Mouse (Mus musculus) embryo, embryonic 9.5 days (tissue): ENCODE results near the gene Gm45799.
A peak's percentile ranks its signal among the peaks of the same experiment; 100 is the strongest.

Experiments used
- DNase-seq: peaks from one replicate; pipeline ENCODE4 v3.0.0-alpha.2; 2017; ENCODE audit errors: extremely low spot score

Gm45799 gene

GRCm38 (mm10) chr7:105640233-105640893 lies at the start of gene Gm45799, which contains the start of gene Arfip2:
Gm45799 (plus strand) TSS chr7:105640552.
Arfip2 (minus strand) TSS chr7:105640416.
- peak; percentile 95 for DNase-seq

GRCm38 (mm10) chr7:105602860-105603623 lies 37.3 kb upstream of the Gm45799 start:
- peak; percentile 58 for DNase-seq

GRCm38 (mm10) chr7:105608467-105608866 lies 31.9 kb upstream of the Gm45799 start:
- no peak for DNase-seq

GRCm38 (mm10) chr7:105611767-105612166 lies 28.6 kb upstream of the Gm45799 start:
- no peak for DNase-seq

GRCm38 (mm10) chr7:105614400-105614799 lies 26.0 kb upstream of the Gm45799 start:
- DNase-seq: no peak

- DNase-seq: no peak
Observed at GRCm38 (mm10) chr7:105615720-105616119, 24.6 kb upstream of the Gm45799 start.

GRCm38 (mm10) chr7:105616561-105616960 lies 23.8 kb upstream of the Gm45799 start:
- DNase-seq: no peak

GRCm38 (mm10) chr7:105617810-105618209 lies 22.5 kb upstream of the Gm45799 start:
- no peak for DNase-seq

- DNase-seq: no peak
Observed at GRCm38 (mm10) chr7:105619701-105620100, 20.7 kb upstream of the Gm45799 start.

GRCm38 (mm10) chr7:105621053-105621452 lies 19.3 kb upstream of the Gm45799 start:
- DNase-seq: no peak

- no peak for DNase-seq
Observed at GRCm38 (mm10) chr7:105621646-105622292, 18.6 kb upstream of the Gm45799 start.

- DNase-seq: no peak
Observed at GRCm38 (mm10) chr7:105625397-105625796, 15.0 kb upstream of the Gm45799 start.

- DNase-seq: no peak
Observed at GRCm38 (mm10) chr7:105628633-105629032, 11.7 kb upstream of the Gm45799 start.

GRCm38 (mm10) chr7:105632551-105632972 lies 7.8 kb upstream of the Gm45799 start:
- peak; percentile 35 for DNase-seq

- DNase-seq: peak; percentile 93
Observed at GRCm38 (mm10) chr7:105633127-105633800, 7.1 kb upstream of the Gm45799 start, which contains the start of gene Trim3. Trim3 (minus strand) TSS chr7:105633571.

- DNase-seq: no peak
Observed at GRCm38 (mm10) chr7:105633801-105634135, 6.6 kb upstream of the Gm45799 start.

- DNase-seq: no peak
Observed at GRCm38 (mm10) chr7:105634272-105634920, 6.0 kb upstream of the Gm45799 start.

- DNase-seq: no peak
Observed at GRCm38 (mm10) chr7:105635726-105636125, 4.6 kb upstream of the Gm45799 start.

- DNase-seq: no peak
Observed at GRCm38 (mm10) chr7:105638776-105639175, 1.6 kb upstream of the Gm45799 start.

- DNase-seq: no peak
Observed at GRCm38 (mm10) chr7:105639304-105639703, 1.0 kb upstream of the Gm45799 start.

- no peak for DNase-seq
Observed at GRCm38 (mm10) chr7:105639756-105640155, 596 bp upstream of the Gm45799 start, which contains the start of gene Timm10b. Timm10b (plus strand) TSS chr7:105640056.
